Mouse (Mus musculus) cerebellum, postnatal 25 days (tissue): Measurements from ENCODE around the gene Tbl2.

Experiments used
- DNase-seq, 2 experiments: peaks; one replicate each; pipeline ENCODE4 v3.0.0; 2021; ENCODE audit warnings: mixed read lengths in 2 of 2

Gene Tbl2

GRCm38 (mm10) chr5:135156496-135156895, 7.0 kb downstream of the Tbl2 start:
- DNase-seq, result no peak

- DNase-seq, result no peak
Measured at GRCm38 (mm10) chr5:135161221-135161620, 11.8 kb downstream of the Tbl2 start.

GRCm38 (mm10) chr5:135161650-135162049, 12.2 kb downstream of the Tbl2 start:
- no peak for DNase-seq

- no peak for DNase-seq
Measured at GRCm38 (mm10) chr5:135162361-135162760, 12.9 kb downstream of the Tbl2 start.

- DNase-seq, result no peak
Measured at GRCm38 (mm10) chr5:135162821-135163220, 13.4 kb downstream of the Tbl2 start.

- no peak for DNase-seq
Measured at GRCm38 (mm10) chr5:135166909-135167308, 17.5 kb downstream of the Tbl2 start.

- DNase-seq, result no peak
Measured at GRCm38 (mm10) chr5:135167469-135167868, 18.0 kb downstream of the Tbl2 start.

GRCm38 (mm10) chr5:135168063-135169062, 18.9 kb downstream of the Tbl2 start, which contains the start of gene Bcl7b:
Gene Bcl7b (plus strand): TSS chr5:135168283.
- DNase-seq, result peak; percentile 95 to 97

- DNase-seq, result no peak
Measured at GRCm38 (mm10) chr5:135169479-135169878, 20.0 kb downstream of the Tbl2 start.

GRCm38 (mm10) chr5:135171688-135172220, 22.3 kb downstream of the Tbl2 start:
- DNase-seq, result no peak

GRCm38 (mm10) chr5:135172986-135173385, 23.5 kb downstream of the Tbl2 start:
- no peak for DNase-seq

- DNase-seq, result no peak
Measured at GRCm38 (mm10) chr5:135175086-135175485, 25.6 kb downstream of the Tbl2 start.

GRCm38 (mm10) chr5:135178523-135178922, 29.1 kb downstream of the Tbl2 start:
- DNase-seq, result peak in 1 of 2 experiments; percentile 19

GRCm38 (mm10) chr5:135178996-135179395, 29.5 kb downstream of the Tbl2 start:
- DNase-seq, result peak; percentile 95 to 96

- DNase-seq, result peak; percentile 53 to 69
Measured at GRCm38 (mm10) chr5:135179616-135180015, 30.2 kb downstream of the Tbl2 start.

GRCm38 (mm10) chr5:135180796-135181195, 31.3 kb downstream of the Tbl2 start:
- DNase-seq, result peak in 1 of 2 experiments; percentile 36

- DNase-seq, result no peak
Measured at GRCm38 (mm10) chr5:135181776-135182175, 32.3 kb downstream of the Tbl2 start.

GRCm38 (mm10) chr5:135183131-135183861, 33.8 kb downstream of the Tbl2 start:
- peak; percentile 46 to 50 for DNase-seq

- DNase-seq, result no peak
Measured at GRCm38 (mm10) chr5:135185016-135185415, 35.6 kb downstream of the Tbl2 start.

- no peak for DNase-seq
Measured at GRCm38 (mm10) chr5:135185596-135185995, 36.1 kb downstream of the Tbl2 start.

GRCm38 (mm10) chr5:135186231-135186620, 36.8 kb downstream of the Tbl2 start:
- no peak for DNase-seq

GRCm38 (mm10) chr5:135186621-135187348, 37.3 kb downstream of the Tbl2 start, which contains the start of gene Baz1b:
Gene Baz1b (plus strand): TSS chr5:135187264.
- DNase-seq, result peak; percentile 99 to 100
